In the genomic region with DNA sequence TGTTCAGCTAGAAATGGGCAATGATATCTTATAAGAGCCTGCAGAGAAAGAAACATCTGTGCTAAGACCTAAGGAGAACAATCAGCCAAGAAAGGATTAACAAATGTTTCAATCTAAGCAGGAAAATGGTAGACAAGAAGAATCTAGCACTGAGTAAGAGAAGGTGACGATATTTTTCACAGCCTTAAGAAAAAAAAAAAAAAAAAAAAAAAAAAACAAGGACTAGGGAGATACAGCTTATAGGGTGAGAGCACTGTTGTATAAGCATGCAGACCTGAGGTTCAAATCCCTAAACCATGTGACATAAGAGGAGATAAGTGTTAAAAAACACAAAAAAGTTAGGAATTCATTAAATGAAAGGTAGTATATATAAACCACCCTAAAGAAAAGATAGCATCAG, we compare ENCODE assay signal across 21 mouse cellular contexts. TPM values are rescaled to one million over a fixed set of nuclear protein-coding genes. Genes with fewer than 3 reads are reported as not detected.
DNase-seq lines count a peak whose midpoint lies in the region; ATAC-seq lines count a peak whose summit lies in the region.
"Had no signal": no experiment of that assay in that cellular context is flagged by ENCODE, and none has a peak within 500 bp of the region (broad histone marks: within the 10 kb centered on the region; RNA-seq: fewer than 3 reads in every experiment).

No protein-coding gene starts in this region.

- 91% methylated on average over 1 of the region's 1 CpGs for WGBS in hindbrain, embryonic 15.5 days
- WGBS in hindbrain, embryonic 12.5 days, result 84% methylated on average over 1 of the region's 1 CpGs
- WGBS in neural tube, embryonic 13.5 days, result 79% methylated on average over 1 of the region's 1 CpGs
- WGBS in hindbrain, embryonic 16.5 days, result 63% methylated on average over 1 of the region's 1 CpGs

- no peak for DNase-seq in neural tube, embryonic 10.5 days (ENCODE audit: extremely low spot score, low spot score)
- DNase-seq in cerebellum, postnatal 36 days, result no peak
- DNase-seq in kidney, postnatal 14 days, result no peak
- DNase-seq: adrenal gland, postnatal 10 days; cerebellum, adult 11 months; cerebellum, adult 8-10 months; cerebellum, postnatal 25 days; gastrocnemius, postnatal 36 days; heart, adult 11 months; heart, postnatal 36 days had no signal

- H3K36me3 ChIP-seq in hindbrain, embryonic 15.5 days, result peaks cover 11% of the 10 kb centered on the region; the same call in 1 of the 2 replicates
- H3K36me3 ChIP-seq in hindbrain, embryonic 12.5 days, result 0 out of 2 replicates have a peak, but pooled peaks cover 2% of the 10 kb centered on the region
- 0 out of 2 replicates have a peak, but pooled peaks cover 8% of the 10 kb centered on the region for H3K36me3 ChIP-seq in neural tube, embryonic 13.5 days
- H3K36me3 ChIP-seq in hindbrain, embryonic 16.5 days (ENCODE audit: control insufficient read depth, insufficient read depth, low read length), result peaks cover 4% of the 10 kb centered on the region; the same call in 1 of the 2 replicates
- H3K36me3 ChIP-seq: embryonic facial prominence, embryonic 15.5 days had no signal

- H3K27ac ChIP-seq in hindbrain, embryonic 15.5 days (replicated peaks), result no peak overlapping the region
- H3K27ac ChIP-seq in hindbrain, embryonic 12.5 days, result no peak overlapping the region
- no peak overlapping the region for H3K27ac ChIP-seq in neural tube, embryonic 13.5 days (replicated peaks)
- H3K27ac ChIP-seq in hindbrain, embryonic 16.5 days (ENCODE audit: low read depth, low read length), result no peak overlapping the region
- H3K27ac ChIP-seq: embryonic facial prominence, embryonic 15.5 days; forebrain, embryonic 10.5 days; forebrain, embryonic 15.5 days; heart, embryonic 13.5 days had no signal

- H3K9ac ChIP-seq in hindbrain, embryonic 15.5 days, result no peak overlapping the region
- no peak overlapping the region for H3K9ac ChIP-seq in hindbrain, embryonic 12.5 days
- H3K9ac ChIP-seq in neural tube, embryonic 13.5 days, result no peak overlapping the region
- no peak overlapping the region for H3K9ac ChIP-seq in hindbrain, embryonic 16.5 days (ENCODE audit: low read depth, low read length)
- H3K9ac ChIP-seq: embryonic facial prominence, embryonic 15.5 days; forebrain, embryonic 15.5 days; heart, embryonic 13.5 days had no signal

- no peaks in the 10 kb centered on the region for H3K27me3 ChIP-seq in hindbrain, embryonic 15.5 days
- no peaks in the 10 kb centered on the region for H3K27me3 ChIP-seq in hindbrain, embryonic 12.5 days
- no peaks in the 10 kb centered on the region for H3K27me3 ChIP-seq in neural tube, embryonic 13.5 days
- H3K27me3 ChIP-seq in hindbrain, embryonic 16.5 days (replicated peaks; ENCODE audit: control insufficient read depth, insufficient read depth, low read length), result no peaks in the 10 kb centered on the region
- H3K27me3 ChIP-seq: embryonic facial prominence, embryonic 15.5 days; forebrain, embryonic 15.5 days; heart, embryonic 13.5 days had no signal

- no peak for ATAC-seq in hindbrain, embryonic 15.5 days (ENCODE audit: low FRiP score, low read depth)
- ATAC-seq in hindbrain, embryonic 12.5 days (ENCODE audit: low FRiP score), result no peak
- no peak for ATAC-seq in neural tube, embryonic 13.5 days (ENCODE audit: low read depth)
- no peak for ATAC-seq in hindbrain, embryonic 16.5 days
- ATAC-seq: forebrain, embryonic 15.5 days; intestine, embryonic 16.5 days had no signal

- no peaks in the 10 kb centered on the region for H3K9me3 ChIP-seq in hindbrain, embryonic 15.5 days
- H3K9me3 ChIP-seq in hindbrain, embryonic 12.5 days (replicated peaks), result no peaks in the 10 kb centered on the region
- H3K9me3 ChIP-seq in neural tube, embryonic 13.5 days, result no peaks in the 10 kb centered on the region
- no peaks in the 10 kb centered on the region for H3K9me3 ChIP-seq in hindbrain, embryonic 16.5 days (ENCODE audit: control insufficient read depth, low read length)
- H3K9me3 ChIP-seq: embryonic facial prominence, embryonic 15.5 days; forebrain, embryonic 10.5 days; forebrain, embryonic 15.5 days; G1E; heart, embryonic 13.5 days had no signal

- peaks cover 35% of the 10 kb centered on the region for H3K4me1 ChIP-seq in hindbrain, embryonic 15.5 days (replicated peaks)
- H3K4me1 ChIP-seq in hindbrain, embryonic 12.5 days, result peaks cover 22% of the 10 kb centered on the region
- H3K4me1 ChIP-seq in neural tube, embryonic 13.5 days (replicated peaks), result peaks cover 43% of the 10 kb centered on the region
- peaks cover 20% of the 10 kb centered on the region for H3K4me1 ChIP-seq in hindbrain, embryonic 16.5 days (ENCODE audit: control insufficient read depth, insufficient read depth, low read depth, low read length)

- H3K4me3 ChIP-seq in hindbrain, embryonic 15.5 days, result no peak overlapping the region
- H3K4me3 ChIP-seq in hindbrain, embryonic 12.5 days, result no peak overlapping the region
- no peak overlapping the region for H3K4me3 ChIP-seq in neural tube, embryonic 13.5 days
- H3K4me3 ChIP-seq in hindbrain, embryonic 16.5 days (ENCODE audit: low read length), result no peak overlapping the region
- H3K4me3 ChIP-seq: embryonic facial prominence, embryonic 15.5 days; erythroblast, embryonic 14.5 days; forebrain, embryonic 10.5 days; forebrain, embryonic 15.5 days; heart, embryonic 13.5 days had no signal

- peak overlapping the region; percentile 33 for H3K4me2 ChIP-seq in hindbrain, embryonic 15.5 days
- H3K4me2 ChIP-seq in hindbrain, embryonic 12.5 days (replicated peaks), result no peak overlapping the region
- H3K4me2 ChIP-seq in neural tube, embryonic 13.5 days, result peak overlapping the region; percentile 27
- peak overlapping the region; percentile 7; the same call in 1 of the 2 replicates for H3K4me2 ChIP-seq in hindbrain, embryonic 16.5 days (ENCODE audit: low read length)
- H3K4me2 ChIP-seq: embryonic facial prominence, embryonic 15.5 days; forebrain, embryonic 15.5 days; heart, embryonic 13.5 days had no signal

RNA-seq across cellular contexts. Expression of a gene that starts 3.5 kb away (rescaled TPM):
- polyA plus RNA-seq in hindbrain, embryonic 15.5 days (2015; fragmentation: Nextera tagmentation; extraction: Ambion mirVana), result 102 and 106 TPM in 2 replicates
- 74.0 and 80.3 TPM in 2 replicates for polyA plus RNA-seq in hindbrain, embryonic 12.5 days (2016; fragmentation: Nextera tagmentation; extraction: Ambion mirVana)
- polyA plus RNA-seq in neural tube, embryonic 13.5 days (2015; fragmentation: Nextera tagmentation; extraction: Ambion mirVana), result 65.2 and 75.7 TPM in 2 replicates
- 98.9 and 117 TPM in 2 replicates for polyA plus RNA-seq in hindbrain, embryonic 16.5 days (2015; fragmentation: Nextera tagmentation; extraction: Ambion mirVana)
